Mouse (Mus musculus) liver, postnatal 0 days (tissue): ENCODE data around the gene Ptprg. TPM values are rescaled to one million over a fixed set of nuclear protein-coding genes. Genes with fewer than 3 reads are reported as not detected.

Experiments
- ATAC-seq: fragments of 200-750 bp; cut with Nextera tagmentation; 2 replicates; pipeline ENCODE4 v1.8.0; 2017; ENCODE audit warnings: mild to moderate bottlenecking, moderate library complexity
- DNase-seq: peaks from one replicate; pipeline ENCODE4 v3.0.0-alpha.2; 2016
- H3K27ac ChIP-seq: fragments of 300-500 bp; sonication (generic); 2 replicates; pipeline ENCODE4 v1.5.1; 2014; ENCODE audit warnings: antibody characterized with exemption, moderate library complexity, mild to moderate bottlenecking, low read depth
- H3K27me3 ChIP-seq: fragments of 300-500 bp; sonication (generic); 2 replicates; pipeline ENCODE4 v1.6.1; 2014; ENCODE audit warnings: low read length, control low read depth, mixed read lengths; ENCODE audit not compliant: insufficient read depth
- H3K36me3 ChIP-seq: fragments of 300-500 bp; sonication (generic); replicated peaks from 2 replicates; pipeline ENCODE4 v1.6.1; 2014; ENCODE audit warnings: mild to moderate bottlenecking, control low read depth, low read length, moderate library complexity, mixed read lengths; ENCODE audit not compliant: insufficient read depth
- H3K4me1 ChIP-seq: fragments of 300-500 bp; sonication (generic); 2 replicates; pipeline ENCODE4 v1.6.1; 2014; ENCODE audit warnings: antibody characterized with exemption, mild to moderate bottlenecking, control low read depth; ENCODE audit not compliant: insufficient read depth
- H3K4me2 ChIP-seq: fragments of 300-500 bp; sonication (generic); 2 replicates; pipeline ENCODE4 v1.6.1; 2014; ENCODE audit warnings: low read depth, mild to moderate bottlenecking, low read length, moderate library complexity, mixed read lengths
- H3K4me3 ChIP-seq: fragments of 300-500 bp; sonication (generic); 2 replicates; pipeline ENCODE4 v1.5.1; 2014; ENCODE audit warnings: low read depth, low read length
- H3K9ac ChIP-seq: fragments of 300-500 bp; sonication (generic); replicated peaks from 2 replicates; pipeline ENCODE4 v1.6.1; 2014; ENCODE audit warnings: mild to moderate bottlenecking, moderate library complexity
- H3K9me3 ChIP-seq: fragments of 300-500 bp; sonication (generic); 2 replicates; pipeline ENCODE4 v1.6.1; 2016; ENCODE audit warnings: mild to moderate bottlenecking, control low read depth, low read length, mixed read lengths
- CTCF ChIP-seq: sonication (generic); IDR thresholded peaks from 2 replicates; pipeline ENCODE4 v1.5.1; 2016; ENCODE audit warnings: antibody characterized with exemption, low read depth
- EP300 ChIP-seq: IDR thresholded peaks from 2 replicates; pipeline ENCODE4 v1.6.1; 2016; ENCODE audit warnings: antibody characterized with exemption, low read depth, mild to moderate bottlenecking
- WGBS: fragments of 180-500 bp; shearing (Covaris S2); extraction: QIAGEN DNeasy Blood & Tissue Kit; methylation state at CpG from one replicate; pipeline ENCODE4 v1.1.7; 2014; ENCODE audit not compliant: insufficient replicate concordance; 5-methylcytosine and 5-hydroxymethylcytosine counted together
- polyA plus RNA-seq: library from polyadenylated mRNA; unstranded; fragments of >200 nt; fragmentation: Nextera tagmentation; extraction: Ambion mirVana; gene quantifications from 2 replicates; pipeline ENCODE4 v1.2.1, GENCODE M21; 2015

The Ptprg gene
- polyA plus RNA-seq, 1 experiment from 2014 or later: 2.7 TPM

- ATAC-seq (no peak), DNase-seq (no peak)
- Histone ChIP-seq H3K4me3 (no peak overlapping the region), H3K36me3 (no peaks in the 10 kb centered on the region), H3K4me2 (no peak overlapping the region), H3K27me3 (no peaks in the 10 kb centered on the region), H3K4me1 (no peaks in the 10 kb centered on the region), H3K9ac (no peak overlapping the region), H3K27ac (no peak overlapping the region), H3K9me3 (no peaks in the 10 kb centered on the region)
- WGBS: 85% methylated on average over 3 of the region's 3 CpGs
- TF ChIP-seq CTCF: no peak
- TF ChIP-seq EP300: no peak
These were observed 337.6 kb downstream of the Ptprg start for GRCm38 (mm10) chr14:11890890-11891289.

DNA sequence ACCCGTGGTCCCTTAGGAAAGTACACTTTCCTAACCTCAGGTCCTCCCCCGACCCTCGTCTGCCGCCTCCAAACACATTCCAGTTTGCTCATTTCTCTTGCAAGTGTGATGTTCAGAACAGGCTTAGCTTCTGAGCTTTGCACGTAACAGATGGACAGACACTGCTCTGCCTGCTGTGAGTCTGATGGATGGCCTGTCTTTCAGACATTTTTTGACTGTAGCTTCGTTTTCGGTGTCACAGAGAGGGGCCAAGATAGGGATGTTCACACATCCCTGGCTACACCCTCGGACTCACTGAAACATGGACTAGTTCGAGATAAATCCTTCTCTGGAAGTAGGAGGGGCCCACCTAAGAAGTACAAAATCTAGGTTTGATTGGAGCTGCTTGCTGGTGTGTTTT lies 339.3 kb downstream of the Ptprg start:
- ATAC-seq (no peak), DNase-seq (no peak)
- Histone ChIP-seq H3K36me3 (no peaks in the 10 kb centered on the region), H3K4me2 (no peak overlapping the region), H3K4me3 (no peak overlapping the region), H3K27me3 (no peaks in the 10 kb centered on the region), H3K9me3 (no peaks in the 10 kb centered on the region), H3K4me1 (no peaks in the 10 kb centered on the region), H3K9ac (no peak overlapping the region), H3K27ac (no peak overlapping the region)
- TF ChIP-seq CTCF (no peak), EP300 (no peak)
- WGBS: 61% methylated on average over 9 of the region's 9 CpGs

- no peaks in the 10 kb centered on the region for H3K36me3 ChIP-seq
- H3K27me3 ChIP-seq: no peaks in the 10 kb centered on the region
- no peaks in the 10 kb centered on the region for H3K4me1 ChIP-seq
- H3K9ac ChIP-seq: no peak overlapping the region
- no peaks in the 10 kb centered on the region for H3K9me3 ChIP-seq
- ATAC-seq (no peak), DNase-seq (no peak)
- TF ChIP-seq CTCF (no peak), EP300 (no peak)
- no peak overlapping the region for H3K4me2 ChIP-seq
- H3K4me3 ChIP-seq: no peak overlapping the region
- H3K27ac ChIP-seq: no peak overlapping the region
- WGBS: 78% methylated on average over 13 of the region's 13 CpGs
These were observed 342.2 kb downstream of the Ptprg start for GRCm38 (mm10) chr14:11895486-11895885.

- no peak overlapping the region for H3K9ac ChIP-seq
- H3K4me2 ChIP-seq: no peak overlapping the region
- no peaks in the 10 kb centered on the region for H3K9me3 ChIP-seq
- no peak overlapping the region for H3K4me3 ChIP-seq
- H3K27ac ChIP-seq: no peak overlapping the region
- TF ChIP-seq EP300 (no peak), CTCF (no peak)
- ATAC-seq (no peak), DNase-seq (no peak)
- no peaks in the 10 kb centered on the region for H3K4me1 ChIP-seq
- WGBS: 59% methylated on average over 2 of the region's 2 CpGs
- no peaks in the 10 kb centered on the region for H3K27me3 ChIP-seq
- H3K36me3 ChIP-seq: no peaks in the 10 kb centered on the region
These were observed 349.5 kb downstream of the Ptprg start for GRCm38 (mm10) chr14:11902794-11903193.

DNA sequence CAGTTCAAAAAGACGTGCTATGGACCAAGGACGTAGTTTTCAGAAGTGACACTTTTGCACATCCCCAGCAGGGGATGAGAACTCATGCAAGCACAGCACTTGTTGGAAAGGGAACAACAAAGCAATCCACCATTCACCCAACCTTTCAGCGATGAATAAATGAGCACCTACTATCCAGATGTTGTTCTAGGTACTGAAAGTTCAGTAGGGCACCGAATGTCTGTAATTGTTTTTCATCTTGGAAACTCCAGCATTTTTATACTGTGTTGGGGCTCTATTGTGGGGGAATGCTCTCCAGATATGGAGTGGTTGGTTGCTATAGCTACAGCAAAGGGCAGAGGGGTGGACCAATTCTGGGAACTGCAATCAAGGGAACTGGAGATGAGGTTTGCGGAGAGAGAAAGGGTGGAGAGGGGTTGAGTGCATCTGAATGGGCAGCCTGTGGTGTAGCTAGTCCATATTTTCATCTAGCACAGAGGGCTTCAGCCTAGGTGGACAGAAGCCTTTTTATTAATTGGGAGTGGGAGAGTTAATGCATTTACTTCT lies 352.9 kb downstream of the Ptprg start:
- DNase-seq: no peak
- Histone ChIP-seq H3K36me3 (no peaks in the 10 kb centered on the region), H3K4me2 (no peak overlapping the region), H3K9me3 (no peaks in the 10 kb centered on the region), H3K27me3 (no peaks in the 10 kb centered on the region), H3K4me1 (no peaks in the 10 kb centered on the region), H3K9ac (no peak overlapping the region), H3K4me3 (no peak overlapping the region), H3K27ac (no peak overlapping the region)
- no peak for ATAC-seq
- WGBS: 76% methylated on average over 5 of the region's 5 CpGs
- TF ChIP-seq CTCF: no peak
- TF ChIP-seq EP300: no peak

GRCm38 (mm10) chr14:11912253-11912652 lies 358.9 kb downstream of the Ptprg start:
- H3K4me1 ChIP-seq: no peaks in the 10 kb centered on the region
- H3K27me3 ChIP-seq: no peaks in the 10 kb centered on the region
- H3K27ac ChIP-seq: no peak overlapping the region
- no peak overlapping the region for H3K4me3 ChIP-seq
- no peaks in the 10 kb centered on the region for H3K36me3 ChIP-seq
- TF ChIP-seq EP300 (no peak), CTCF (no peak)
- H3K9ac ChIP-seq: no peak overlapping the region
- DNase-seq: no peak
- no peaks in the 10 kb centered on the region for H3K9me3 ChIP-seq
- ATAC-seq: no peak
- WGBS: 85% methylated on average over 1 of the region's 1 CpGs
- H3K4me2 ChIP-seq: no peak overlapping the region

- Histone ChIP-seq H3K27me3 (no peaks in the 10 kb centered on the region), H3K27ac (no peak overlapping the region), H3K9me3 (no peaks in the 10 kb centered on the region), H3K9ac (no peak overlapping the region), H3K36me3 (no peaks in the 10 kb centered on the region), H3K4me2 (no peak overlapping the region), H3K4me1 (no peaks in the 10 kb centered on the region), H3K4me3 (no peak overlapping the region)
- DNase-seq: no peak
- ATAC-seq: no peak
- 92% methylated on average over 5 of the region's 5 CpGs for WGBS
- TF ChIP-seq EP300 (no peak), CTCF (no peak)
These were observed 363.9 kb downstream of the Ptprg start for GRCm38 (mm10) chr14:11917225-11917624.
